In the genomic region with DNA sequence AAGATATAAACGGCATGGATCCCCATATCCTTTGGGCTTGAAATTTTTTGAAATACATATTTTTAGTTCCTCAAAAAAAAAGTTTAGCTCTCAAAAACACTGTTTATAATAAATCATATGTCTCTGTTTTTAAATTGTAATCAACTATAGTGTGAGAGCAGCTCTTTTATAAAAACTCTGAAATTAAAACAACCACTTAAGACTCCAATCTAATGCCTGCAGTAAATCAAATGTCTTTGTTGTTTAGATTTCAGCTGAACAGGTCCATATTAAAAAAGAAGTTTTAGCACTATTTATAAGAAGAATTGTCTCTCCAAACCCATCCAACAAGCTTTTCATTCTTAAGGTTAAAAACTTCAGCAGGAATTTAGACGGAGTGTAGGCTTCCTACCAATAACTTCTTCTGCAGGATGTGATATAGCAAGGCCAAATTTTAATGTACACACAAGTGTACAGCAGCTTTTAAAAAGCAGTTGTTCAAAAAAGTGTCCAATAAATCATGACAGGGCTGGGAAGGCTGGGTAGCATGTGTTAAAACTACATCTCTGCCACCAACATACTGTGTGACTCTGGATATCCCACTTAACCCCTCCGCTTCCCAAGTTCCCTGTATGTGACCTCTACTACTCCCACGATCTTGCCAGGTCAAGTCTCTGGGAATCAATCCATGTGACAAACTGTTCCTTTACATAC, we compare ENCODE assay signal across 24 mouse cellular contexts.
A peak's percentile ranks its signal among the peaks of the same experiment; 100 is the strongest.
DNase-seq lines count a peak whose midpoint lies in the region; ATAC-seq and TF ChIP-seq lines count a peak whose summit lies in the region.
"Had no signal": no experiment of that assay in that cellular context is flagged by ENCODE, and none has a peak within 500 bp of the region (broad histone marks: within the 10 kb centered on the region; RNA-seq: fewer than 3 reads in every experiment).

No protein-coding gene starts in this region.

- no peak overlapping the region for H3K4me2 ChIP-seq in lung, embryonic 14.5 days
- no peak overlapping the region for H3K4me2 ChIP-seq in intestine, embryonic 15.5 days (replicated peaks)
- H3K4me2 ChIP-seq in stomach, embryonic 16.5 days (ENCODE audit: low read depth, low read length) = peak overlapping the region; percentile 21; the same call in 1 of the 2 replicates
- H3K4me2 ChIP-seq: forebrain, embryonic 12.5 days; hindbrain, embryonic 12.5 days; midbrain, embryonic 15.5 days; neural tube, embryonic 15.5 days had no signal

- DNase-seq in gastrocnemius, adult 2 months = no peak
- no peak for DNase-seq in gastrocnemius, adult 8-10 months (ENCODE audit: low spot score in 2 of 2)
- peak; percentile 24 for DNase-seq in lung, embryonic 14.5 days
- DNase-seq in lung, postnatal 36 days = no peak
- no peak for DNase-seq in spleen, postnatal 4 days (ENCODE audit: low spot score in 2 of 2)
- DNase-seq: adrenal gland, adult 2 months; cerebellum, adult 2 months; cerebellum, postnatal 14 days; forebrain, postnatal 0 days; gastrocnemius, postnatal 14 days; liver; lung, adult 2 months; right cerebral cortex, postnatal 25 days had no signal

- H3K27me3 ChIP-seq in lung, embryonic 14.5 days (ENCODE audit: insufficient read depth, low read length) = no peaks in the 10 kb centered on the region
- no peaks in the 10 kb centered on the region for H3K27me3 ChIP-seq in intestine, embryonic 15.5 days (replicated peaks)
- no peaks in the 10 kb centered on the region for H3K27me3 ChIP-seq in stomach, embryonic 16.5 days (ENCODE audit: control insufficient read depth, insufficient read depth, low read length)
- H3K27me3 ChIP-seq: CH12.LX; forebrain, embryonic 12.5 days; hindbrain, embryonic 12.5 days; midbrain, embryonic 15.5 days; neural tube, embryonic 15.5 days had no signal

- TF ChIP-seq CTCF in gastrocnemius, adult 2 months (IDR thresholded peaks at IDR 0.05) = no peak
- no peak for TF ChIP-seq CTCF in lung, embryonic 14.5 days (IDR thresholded peaks at IDR 0.05; ENCODE audit: low read depth)

- intact Hi-C loops in gastrocnemius, adult 2 months (cut with DNase I) = no loop called here

- ATAC-seq in lung, embryonic 14.5 days (ENCODE audit: insufficient read depth) = peak; percentile 32
- ATAC-seq in intestine, embryonic 15.5 days = peak; percentile 65
- ATAC-seq in stomach, embryonic 16.5 days (ENCODE audit: insufficient read depth, low FRiP score) = peak; percentile 85; the same call in 1 of the 2 replicates
- ATAC-seq: activated CD4-positive, CD25-positive, alpha-beta regulatory T cell, adult 4 months; forebrain, postnatal 0 days; hindbrain, postnatal 0 days; midbrain, embryonic 15.5 days had no signal

- no peak overlapping the region for H3K4me3 ChIP-seq in gastrocnemius, adult 2 months
- no peak overlapping the region for H3K4me3 ChIP-seq in lung, embryonic 14.5 days (ENCODE audit: low read depth, low read length)
- H3K4me3 ChIP-seq in intestine, embryonic 15.5 days (replicated peaks) = no peak overlapping the region
- H3K4me3 ChIP-seq in stomach, embryonic 16.5 days (replicated peaks; ENCODE audit: low read length) = no peak overlapping the region
- H3K4me3 ChIP-seq: forebrain, embryonic 12.5 days; hindbrain, embryonic 12.5 days; midbrain, embryonic 10.5 days; midbrain, embryonic 15.5 days; neural tube, embryonic 15.5 days had no signal

- no peak overlapping the region for H3K9ac ChIP-seq in lung, embryonic 14.5 days
- no peak overlapping the region for H3K9ac ChIP-seq in intestine, embryonic 15.5 days
- no peak overlapping the region for H3K9ac ChIP-seq in stomach, embryonic 16.5 days (ENCODE audit: low read length)
- H3K9ac ChIP-seq: forebrain, embryonic 12.5 days; forebrain, postnatal 0 days; hindbrain, embryonic 12.5 days; liver, embryonic 14.5 days; midbrain, embryonic 15.5 days; neural tube, embryonic 15.5 days had no signal

- 48% methylated on average over 4 of the region's 4 CpGs for WGBS in lung, embryonic 14.5 days
- WGBS in intestine, embryonic 15.5 days = 47% methylated on average over 4 of the region's 4 CpGs
- WGBS in stomach, embryonic 16.5 days = 42% methylated on average over 4 of the region's 4 CpGs

- H3K4me1 ChIP-seq in lung, embryonic 14.5 days (ENCODE audit: insufficient read depth) = peaks cover 5% of the 10 kb centered on the region; the same call in 1 of the 2 replicates
- H3K4me1 ChIP-seq in intestine, embryonic 15.5 days (replicated peaks) = 0 out of 2 replicates have a peak, but pooled peaks cover 5% of the 10 kb centered on the region
- 0 out of 2 replicates have a peak, but pooled peaks cover 2% of the 10 kb centered on the region for H3K4me1 ChIP-seq in stomach, embryonic 16.5 days (ENCODE audit: control insufficient read depth, insufficient read depth, low read length)
- H3K4me1 ChIP-seq: forebrain, embryonic 12.5 days; hindbrain, embryonic 12.5 days; midbrain, embryonic 10.5 days; midbrain, embryonic 15.5 days; neural tube, embryonic 15.5 days had no signal

- H3K36me3 ChIP-seq in lung, embryonic 14.5 days (ENCODE audit: insufficient read depth) = no peaks in the 10 kb centered on the region
- H3K36me3 ChIP-seq in intestine, embryonic 15.5 days = no peaks in the 10 kb centered on the region
- no peaks in the 10 kb centered on the region for H3K36me3 ChIP-seq in stomach, embryonic 16.5 days (ENCODE audit: control insufficient read depth, insufficient read depth, low read length)
- H3K36me3 ChIP-seq: forebrain, embryonic 12.5 days; hindbrain, embryonic 12.5 days; midbrain, embryonic 10.5 days; midbrain, embryonic 15.5 days; neural tube, embryonic 15.5 days had no signal

- H3K27ac ChIP-seq in gastrocnemius, adult 2 months = peak overlapping the region; percentile 49
- peak overlapping the region; percentile 54; the same call in 1 of the 2 replicates for H3K27ac ChIP-seq in lung, embryonic 14.5 days (ENCODE audit: low read depth)
- no peak overlapping the region for H3K27ac ChIP-seq in intestine, embryonic 15.5 days
- H3K27ac ChIP-seq in stomach, embryonic 16.5 days (ENCODE audit: low read length) = peak overlapping the region; percentile 78
- H3K27ac ChIP-seq: forebrain, embryonic 12.5 days; hindbrain, embryonic 12.5 days; hindbrain, postnatal 0 days; liver, embryonic 14.5 days; midbrain, embryonic 10.5 days; midbrain, embryonic 15.5 days; neural tube, embryonic 15.5 days had no signal

- H3K9me3 ChIP-seq in lung, embryonic 14.5 days (ENCODE audit: low read depth, low read length) = no peaks in the 10 kb centered on the region
- H3K9me3 ChIP-seq in intestine, embryonic 15.5 days = no peaks in the 10 kb centered on the region
- H3K9me3 ChIP-seq in stomach, embryonic 16.5 days (replicated peaks; ENCODE audit: control insufficient read depth, low read length) = no peaks in the 10 kb centered on the region
- H3K9me3 ChIP-seq: forebrain, embryonic 12.5 days; hindbrain, embryonic 12.5 days; midbrain, embryonic 10.5 days; midbrain, embryonic 15.5 days; neural tube, embryonic 15.5 days had no signal

Comparison
In these comparisons a context has a peak if more than half of its experiments do, and no peak if none do; other contexts are left out.
1. ATAC-seq: peak in every context shown above with its lines; median percentile 85 in stomach, embryonic 16.5 days; 65 in intestine, embryonic 15.5 days; 32 in lung, embryonic 14.5 days.